Mouse (Mus musculus) heart, embryonic 11.5 days (tissue): ENCODE measurements around the gene Hspa1a. TPM values are rescaled to one million over a fixed set of nuclear protein-coding genes. Genes with fewer than 3 reads are reported as not detected.
"Not testable (repeated sequence)": the region's sequence is repeated elsewhere in the genome, so short reads cannot be mapped to it uniquely, and the experiment has no call there.

Experiments used
- ATAC-seq: fragments of 200-750 bp; cut with Nextera tagmentation; replicated peaks from 2 replicates; pipeline ENCODE4 v1.8.0; 2017; ENCODE audit warnings: moderate library complexity; ENCODE audit not compliant: insufficient number of reproducible peaks, low FRiP score, low TSS enrichment
- H3K27ac ChIP-seq: fragments of 300-500 bp; sonication (generic); 2 replicates; pipeline ENCODE4 v1.5.1; 2014; ENCODE audit warnings: mild to moderate bottlenecking, low read depth, low read length
- H3K27me3 ChIP-seq: fragments of 300-500 bp; sonication (generic); 2 replicates; pipeline ENCODE4 v1.6.1; 2014; ENCODE audit warnings: mild to moderate bottlenecking, low read length, mixed read lengths; ENCODE audit not compliant: control insufficient read depth, insufficient read depth
- H3K36me3 ChIP-seq: fragments of 300-500 bp; sonication (generic); 2 replicates; pipeline ENCODE4 v1.6.1; 2014; ENCODE audit warnings: mild to moderate bottlenecking, low read length, moderate library complexity, mixed read lengths; ENCODE audit not compliant: control insufficient read depth, insufficient read depth
- H3K4me1 ChIP-seq: fragments of 300-500 bp; sonication (generic); 2 replicates; pipeline ENCODE4 v1.6.1; 2014; ENCODE audit warnings: low read length; ENCODE audit not compliant: control insufficient read depth, insufficient read depth
- H3K4me2 ChIP-seq: fragments of 300-500 bp; sonication (generic); 2 replicates; pipeline ENCODE4 v1.6.1; 2014; ENCODE audit warnings: mild to moderate bottlenecking, moderate library complexity
- H3K4me3 ChIP-seq: fragments of 300-500 bp; sonication (generic); 2 replicates; pipeline ENCODE4 v1.5.1; 2014; ENCODE audit warnings: low read depth, low read length
- H3K9ac ChIP-seq: fragments of 300-500 bp; sonication (generic); 2 replicates; pipeline ENCODE4 v1.6.1; 2014; ENCODE audit warnings: mild to moderate bottlenecking, low read depth, low read length, moderate library complexity
- H3K9me3 ChIP-seq: fragments of 300-500 bp; sonication (generic); replicated peaks from 2 replicates; pipeline ENCODE4 v1.6.1; 2016; ENCODE audit warnings: low read length; ENCODE audit not compliant: control insufficient read depth
- WGBS: fragments of 180-500 bp; shearing (Covaris S2); extraction: QIAGEN DNeasy Blood & Tissue Kit; methylation state at CpG from one replicate; pipeline ENCODE4 v1.1.7; 2014; ENCODE audit not compliant: insufficient replicate concordance; 5-methylcytosine and 5-hydroxymethylcytosine counted together
- polyA plus RNA-seq: library from polyadenylated mRNA; unstranded; fragments of >200 nt; fragmentation: Nextera tagmentation; extraction: Ambion mirVana; gene quantifications from 2 replicates; pipeline ENCODE4 v1.2.1, GENCODE M21; 2014

The Hspa1a gene
- polyA plus RNA-seq, 1 experiment from 2014 or later: 1.9 TPM

GRCm38 (mm10) chr17:35003022-35003838, 31.3 kb upstream of the Hspa1a start:
- Histone ChIP-seq H3K9ac (peak overlapping the region; percentile 96; the same call in 1 of the 2 replicates), H3K27ac (no peak overlapping the region), H3K27me3 (no peaks in the 10 kb centered on the region), H3K9me3 (no peaks in the 10 kb centered on the region), H3K4me1 (peaks cover 20% of the 10 kb centered on the region), H3K36me3 (peaks cover 27% of the 10 kb centered on the region), H3K4me2 (peak overlapping the region; percentile 99), H3K4me3 (peak overlapping the region; percentile 94)
- WGBS: 70% methylated on average over 9 of the region's 9 CpGs
- no peak for ATAC-seq

- H3K9ac ChIP-seq: peak overlapping the region; percentile 96
- peaks cover 20% of the 10 kb centered on the region for H3K36me3 ChIP-seq
- ATAC-seq: no peak
- H3K4me1 ChIP-seq: peaks cover 20% of the 10 kb centered on the region
- H3K27me3 ChIP-seq: no peaks in the 10 kb centered on the region
- no peaks in the 10 kb centered on the region for H3K9me3 ChIP-seq
- peak overlapping the region; percentile 94 for H3K4me3 ChIP-seq
- 10% methylated on average over 12 of the region's 12 CpGs for WGBS
- 0 out of 2 replicates have a peak overlapping the region, but pooled peaks have one; percentile 32 for H3K27ac ChIP-seq
- H3K4me2 ChIP-seq: peak overlapping the region; percentile 99
Measured at GRCm38 (mm10) chr17:35002153-35002865, 30.4 kb upstream of the Hspa1a start.

GRCm38 (mm10) chr17:35001452-35002152, 29.6 kb upstream of the Hspa1a start:
- ATAC-seq: no peak; the same call in 1 of the 2 replicates
- Histone ChIP-seq H3K27me3 (no peaks in the 10 kb centered on the region), H3K4me3 (peak overlapping the region; percentile 94), H3K4me2 (peak overlapping the region; percentile 99), H3K36me3 (peaks cover 18% of the 10 kb centered on the region), H3K4me1 (peaks cover 24% of the 10 kb centered on the region), H3K9me3 (no peaks in the 10 kb centered on the region), H3K9ac (peak overlapping the region; percentile 96), H3K27ac (peak overlapping the region; percentile 98)
- under 1% methylated on average over 35 of the region's 35 CpGs for WGBS

DNA sequence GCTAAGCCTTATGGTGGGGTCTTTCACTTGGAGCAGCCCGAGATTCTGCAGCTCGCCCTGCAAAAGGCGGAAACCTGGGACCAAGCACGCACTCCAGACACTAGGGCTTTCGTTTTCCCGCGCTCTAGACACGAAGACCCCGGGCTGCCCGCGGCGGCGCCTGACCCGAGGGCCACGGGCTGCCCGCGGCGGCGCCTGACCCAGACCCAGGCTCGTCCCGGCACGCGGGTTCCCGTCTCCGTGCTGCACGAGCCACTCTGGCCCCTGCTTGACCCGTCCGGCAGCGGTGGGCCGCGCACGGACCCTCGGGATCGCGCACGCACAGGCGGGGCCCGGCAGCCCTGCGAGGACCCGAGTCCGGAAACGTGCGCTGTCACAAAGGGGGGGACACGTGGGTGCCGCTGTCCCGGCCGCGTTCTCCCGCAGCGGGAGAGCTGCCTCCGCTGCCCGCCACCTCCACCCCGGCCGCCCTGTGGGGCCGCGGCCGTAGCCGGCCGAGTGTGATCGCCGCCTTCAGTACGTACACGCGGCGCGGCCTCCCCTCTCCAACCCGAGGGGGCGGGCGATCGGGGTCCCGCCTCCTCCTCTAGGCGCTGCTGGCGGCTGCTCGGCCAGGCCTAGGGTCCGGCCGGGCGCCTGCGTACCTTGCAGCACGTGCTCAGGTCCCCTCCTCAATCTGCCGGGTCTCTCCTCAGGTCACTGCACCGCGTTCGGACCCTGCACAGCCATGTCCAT, 28.9 kb upstream of the Hspa1a start, which contains the start of gene Vars:
Gene Vars (plus strand): TSS at position 271 of the 735 bp plus-strand sequence.
- H3K4me1 ChIP-seq: peaks cover 24% of the 10 kb centered on the region
- H3K4me2 ChIP-seq: peak within 1 kb of the TSS; percentile 99
- H3K27ac ChIP-seq: peak within 1 kb of the TSS; percentile 98
- H3K9ac ChIP-seq: peak within 1 kb of the TSS; percentile 96
- peak; percentile 87 for ATAC-seq
- under 1% methylated on average over 77 of the region's 83 CpGs for WGBS
- H3K4me3 ChIP-seq: peak within 1 kb of the TSS; percentile 94
- H3K27me3 ChIP-seq: no peaks in the 10 kb centered on the region
- H3K9me3 ChIP-seq: no peaks in the 10 kb centered on the region
- H3K36me3 ChIP-seq: peaks cover 15% of the 10 kb centered on the region

DNA sequence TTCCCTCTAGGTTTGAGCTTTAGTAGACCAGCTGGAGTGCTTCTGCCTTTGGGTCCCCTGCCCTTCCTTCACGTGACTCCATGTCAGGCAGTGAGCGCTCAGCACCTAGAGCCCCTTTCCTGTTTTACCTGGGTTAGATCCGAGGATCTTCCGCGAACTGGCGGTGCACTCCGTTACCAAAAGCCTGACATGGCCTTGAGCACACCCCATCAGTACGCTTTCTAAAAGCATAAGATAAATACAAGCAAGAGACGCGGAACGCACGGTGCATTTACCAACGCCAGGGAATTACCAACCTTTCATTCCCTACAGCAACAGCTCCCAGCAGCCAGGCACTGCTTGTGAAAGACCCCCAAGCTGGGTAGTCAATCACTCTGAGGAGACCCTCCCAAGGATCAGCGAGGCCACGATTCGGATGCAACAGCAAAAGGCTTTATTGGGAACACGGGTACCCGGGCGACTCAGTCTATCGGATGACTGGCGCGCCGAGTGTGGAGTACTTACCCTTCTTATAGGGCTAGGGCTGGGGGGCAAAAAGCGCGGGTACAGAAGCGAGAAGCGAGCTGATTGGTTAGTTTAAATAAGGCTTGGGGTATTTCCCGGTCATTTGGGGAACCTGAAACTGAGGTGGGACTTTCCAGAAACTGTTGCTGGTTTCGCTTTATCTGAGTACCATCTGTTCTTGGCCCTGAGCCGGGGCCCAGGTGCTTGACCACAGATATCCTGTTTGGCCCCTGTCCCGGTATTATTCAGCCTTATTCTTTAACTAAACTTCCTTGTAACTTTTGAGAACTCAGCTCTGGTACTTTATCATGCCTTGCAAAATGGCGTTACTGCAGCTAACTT, 28.1 kb upstream of the Hspa1a start:
- peak overlapping the region; percentile 96 for H3K9ac ChIP-seq
- H3K4me1 ChIP-seq: peaks cover 24% of the 10 kb centered on the region
- WGBS: 22% methylated on average over 29 of the region's 32 CpGs
- H3K4me2 ChIP-seq: peak overlapping the region; percentile 99
- H3K4me3 ChIP-seq: peak overlapping the region; percentile 94
- not testable (repeated sequence) for H3K27me3 ChIP-seq, ATAC-seq, H3K9me3 ChIP-seq, H3K36me3 ChIP-seq
- peak overlapping the region; percentile 98 for H3K27ac ChIP-seq

DNA sequence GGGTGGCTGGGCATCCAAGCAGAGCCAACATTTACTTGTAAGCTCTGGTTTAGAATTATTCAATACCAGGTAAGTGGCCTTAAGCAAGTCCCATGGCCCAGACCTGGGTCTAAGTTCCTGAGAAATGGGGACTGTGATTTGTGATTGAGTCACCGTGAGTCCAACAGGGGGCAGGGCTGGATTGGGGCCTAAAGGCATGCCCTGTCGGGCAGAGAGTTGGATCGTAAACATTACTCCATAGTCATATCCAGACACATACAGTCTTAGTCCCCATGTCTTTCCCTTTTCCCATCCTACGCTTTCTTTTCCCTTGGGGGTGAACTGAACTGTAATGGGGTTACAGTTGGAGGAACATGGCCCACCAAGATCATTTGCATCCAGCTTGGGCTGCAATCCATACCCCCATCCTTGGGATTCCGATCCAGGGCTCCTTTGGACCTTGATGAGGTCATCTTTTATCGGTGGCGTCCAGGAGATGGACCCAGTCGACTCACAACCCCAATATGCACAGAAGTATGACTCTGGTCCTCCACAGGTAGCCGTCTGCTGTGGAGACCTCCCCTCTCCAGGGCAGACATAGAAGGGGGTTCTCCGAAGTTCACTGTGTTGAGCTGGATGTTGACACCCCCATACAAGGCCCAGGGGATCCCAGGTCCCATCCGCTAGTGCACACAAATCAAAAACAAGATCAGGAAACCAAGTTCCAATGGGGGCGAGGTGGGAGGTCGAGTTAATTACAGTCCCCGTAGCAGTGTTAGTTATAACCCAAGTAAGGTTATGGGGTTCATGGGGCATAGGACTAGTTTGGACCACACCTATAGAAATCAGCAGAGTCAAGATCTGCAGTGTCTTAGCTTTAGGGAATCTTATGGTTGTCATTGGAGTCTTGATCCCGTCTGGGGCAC, 26.8 kb upstream of the Hspa1a start:
- no peak overlapping the region for H3K27ac ChIP-seq
- peaks cover 24% of the 10 kb centered on the region for H3K4me1 ChIP-seq
- H3K4me3 ChIP-seq: peak overlapping the region; percentile 94
- WGBS: 90% methylated on average over 15 of the region's 15 CpGs
- H3K27me3 ChIP-seq: no peaks in the 10 kb centered on the region
- H3K9ac ChIP-seq: peak overlapping the region; percentile 46; the same call in 1 of the 2 replicates
- no peak for ATAC-seq
- H3K4me2 ChIP-seq: peak overlapping the region; percentile 99
- no peaks in the 10 kb centered on the region for H3K9me3 ChIP-seq
- H3K36me3 ChIP-seq: peaks cover 6% of the 10 kb centered on the region; the same call in 1 of the 2 replicates

DNA sequence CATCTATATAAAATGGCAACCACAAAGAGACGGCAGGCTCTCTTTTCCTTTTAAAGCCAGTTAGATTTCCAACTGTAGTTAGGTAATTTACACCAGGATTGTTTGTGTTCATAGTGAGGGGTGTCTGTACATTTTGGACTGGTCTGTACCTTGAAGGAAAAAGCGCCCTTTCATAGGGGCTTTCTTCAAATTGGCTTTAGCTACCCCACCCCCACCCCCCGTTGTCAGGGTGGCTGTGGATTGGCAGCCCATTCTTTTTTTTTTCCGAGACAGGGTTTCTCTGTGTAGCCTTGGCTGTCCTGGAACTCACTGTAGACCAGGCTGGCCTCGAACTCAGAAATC, 25.2 kb upstream of the Hspa1a start:
- Histone ChIP-seq H3K4me2 (peak overlapping the region; percentile 99), H3K27ac (no peak overlapping the region), H3K27me3 (no peaks in the 10 kb centered on the region), H3K36me3 (peaks cover 6% of the 10 kb centered on the region; the same call in 1 of the 2 replicates), H3K9me3 (no peaks in the 10 kb centered on the region), H3K9ac (no peak overlapping the region), H3K4me3 (no peak overlapping the region), H3K4me1 (peaks cover 10% of the 10 kb centered on the region)
- no peak for ATAC-seq
- WGBS: 83% methylated on average over 5 of the region's 5 CpGs
